Mouse (Mus musculus) frontal cortex, postnatal 10 days (tissue): ENCODE data around the gene Zbtb38.
A peak's percentile ranks its signal among the peaks of the same experiment; 100 is the strongest.

Experiments used
- DNase-seq, 2 experiments: peaks; one replicate each; pipeline ENCODE4 v3.0.0; 2022; ENCODE audit warnings: low spot score in 2 of 2, mixed read lengths in 1 of 2

Zbtb38 gene

GRCm38 (mm10) chr9:96731039-96731895 is 21.4 kb downstream of the Zbtb38 start:
- no peak for DNase-seq

GRCm38 (mm10) chr9:96730311-96730625 is 22.4 kb downstream of the Zbtb38 start:
- no peak for DNase-seq

GRCm38 (mm10) chr9:96729537-96730310 is 22.9 kb downstream of the Zbtb38 start:
- no peak for DNase-seq

- DNase-seq = no peak
Observed at GRCm38 (mm10) chr9:96728338-96729162, 24.1 kb downstream of the Zbtb38 start.

GRCm38 (mm10) chr9:96727688-96728087 is 24.9 kb downstream of the Zbtb38 start:
- DNase-seq = no peak

- DNase-seq = no peak
Observed at GRCm38 (mm10) chr9:96726336-96727131, 26.1 kb downstream of the Zbtb38 start.

DNA sequence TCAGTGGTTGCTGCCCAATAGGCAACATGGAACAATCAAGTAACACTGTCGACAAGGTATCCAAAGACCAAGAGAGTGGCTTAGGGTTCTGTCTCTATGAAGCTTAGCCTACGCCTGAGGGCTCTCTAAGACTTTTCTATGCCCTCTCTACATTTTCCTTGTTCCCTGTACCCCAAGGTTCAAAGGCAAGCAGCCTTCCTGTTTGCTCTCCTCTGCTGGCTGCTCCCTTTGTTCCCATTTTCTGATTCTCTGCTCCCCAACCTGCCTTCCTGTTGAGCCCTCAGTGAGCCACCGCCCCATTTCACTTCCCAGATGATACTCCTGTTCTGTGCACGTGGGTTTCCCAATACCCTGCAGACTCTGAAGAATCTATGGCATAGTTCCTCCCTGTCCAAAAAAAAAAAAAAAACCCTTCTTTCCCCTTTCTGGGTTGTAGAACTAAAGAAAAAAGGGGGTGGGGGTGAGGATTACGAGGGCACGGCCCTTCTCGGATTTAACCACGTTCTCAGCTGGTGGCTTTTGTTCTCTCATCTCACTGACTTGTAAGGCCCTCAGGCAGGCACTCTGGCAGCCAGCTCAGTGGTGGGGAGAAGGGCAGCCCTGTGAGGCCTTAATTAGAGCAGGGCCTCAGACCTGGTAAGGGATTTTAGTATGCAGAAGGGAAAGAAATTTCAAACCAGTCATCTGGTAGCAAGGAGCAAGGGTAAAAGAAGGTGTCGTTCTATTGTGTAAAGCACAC is 26.9 kb downstream of the Zbtb38 start:
- no peak for DNase-seq

DNA sequence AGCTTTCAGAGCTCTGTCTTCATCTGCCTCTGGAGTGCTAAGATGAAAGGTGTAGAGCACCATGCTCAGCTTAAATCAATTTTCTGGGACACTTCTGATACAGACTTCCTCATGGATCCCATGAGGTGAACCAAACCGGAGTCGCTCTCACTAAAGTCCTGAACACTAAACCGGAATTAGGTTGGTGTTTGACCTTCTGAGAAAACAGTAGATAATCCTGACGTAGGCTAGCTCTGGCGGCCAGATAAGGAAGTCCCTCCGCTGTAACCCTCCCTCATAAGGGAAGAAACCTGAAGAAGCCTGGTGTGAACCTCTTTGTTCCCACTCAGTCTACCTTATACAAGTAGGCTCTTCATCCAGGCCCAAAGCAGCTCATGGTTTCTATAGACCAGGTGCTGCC is 29.0 kb downstream of the Zbtb38 start:
- no peak for DNase-seq

- no peak for DNase-seq
Observed at GRCm38 (mm10) chr9:96721163-96721799, 31.4 kb downstream of the Zbtb38 start.

- DNase-seq = no peak
Observed at GRCm38 (mm10) chr9:96720510-96721162, 32.0 kb downstream of the Zbtb38 start.

GRCm38 (mm10) chr9:96719408-96720158 is 33.0 kb downstream of the Zbtb38 start:
- peak in 1 of 2 experiments; percentile 59 for DNase-seq

DNA sequence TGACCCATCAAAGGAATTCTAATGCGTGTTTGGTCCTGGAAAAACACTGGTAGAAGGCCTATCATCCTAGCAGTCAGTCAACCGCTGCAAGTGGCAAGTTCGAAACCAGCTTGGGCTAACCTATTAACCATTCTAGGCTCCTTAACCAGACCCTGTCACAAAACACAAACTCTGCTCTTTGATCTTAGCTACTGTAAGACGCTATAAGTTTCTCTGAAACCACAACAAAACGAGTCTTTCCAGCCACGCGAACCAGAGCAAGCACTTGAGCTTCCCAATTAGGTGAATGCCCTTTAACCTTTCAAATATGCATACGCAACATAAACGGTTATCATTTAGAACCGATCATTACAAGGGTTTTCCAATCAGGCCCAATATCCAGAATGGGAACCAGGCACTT is 33.7 kb downstream of the Zbtb38 start:
- no peak for DNase-seq

GRCm38 (mm10) chr9:96718402-96718798 is 34.2 kb downstream of the Zbtb38 start:
- no peak for DNase-seq

DNA sequence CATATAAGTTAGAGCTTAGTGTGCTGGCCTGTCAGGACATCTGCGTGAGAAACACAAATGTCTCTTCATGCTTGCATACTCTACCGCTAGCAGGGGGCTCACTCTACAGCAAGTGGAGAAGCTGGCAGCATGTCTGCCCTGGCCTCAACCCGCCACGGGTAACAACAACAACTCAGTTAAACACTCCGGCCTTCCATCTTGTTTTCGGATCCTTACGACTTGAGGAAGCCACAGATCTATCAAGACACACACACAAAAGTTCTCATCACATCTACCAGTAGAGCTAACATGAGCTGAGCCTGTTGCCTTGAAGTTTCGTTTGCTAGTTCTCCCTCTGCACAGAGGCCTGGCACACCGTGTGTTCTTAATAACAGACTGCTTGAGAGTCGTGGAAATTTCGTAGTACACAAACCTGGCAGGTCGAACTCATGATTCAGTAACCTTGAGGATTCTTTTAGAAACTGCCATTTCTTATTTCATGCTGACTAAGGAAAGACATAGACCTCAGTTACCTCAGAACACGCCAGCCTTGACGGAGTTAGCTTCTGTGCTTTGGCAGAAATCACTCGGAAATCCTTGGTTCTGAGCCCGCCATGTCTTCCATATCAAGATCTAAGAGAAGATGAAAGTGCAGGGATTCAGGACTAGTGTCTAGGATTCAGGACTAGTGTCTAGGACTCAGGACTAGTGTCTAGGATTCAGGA is 34.8 kb downstream of the Zbtb38 start:
- no peak for DNase-seq

DNA sequence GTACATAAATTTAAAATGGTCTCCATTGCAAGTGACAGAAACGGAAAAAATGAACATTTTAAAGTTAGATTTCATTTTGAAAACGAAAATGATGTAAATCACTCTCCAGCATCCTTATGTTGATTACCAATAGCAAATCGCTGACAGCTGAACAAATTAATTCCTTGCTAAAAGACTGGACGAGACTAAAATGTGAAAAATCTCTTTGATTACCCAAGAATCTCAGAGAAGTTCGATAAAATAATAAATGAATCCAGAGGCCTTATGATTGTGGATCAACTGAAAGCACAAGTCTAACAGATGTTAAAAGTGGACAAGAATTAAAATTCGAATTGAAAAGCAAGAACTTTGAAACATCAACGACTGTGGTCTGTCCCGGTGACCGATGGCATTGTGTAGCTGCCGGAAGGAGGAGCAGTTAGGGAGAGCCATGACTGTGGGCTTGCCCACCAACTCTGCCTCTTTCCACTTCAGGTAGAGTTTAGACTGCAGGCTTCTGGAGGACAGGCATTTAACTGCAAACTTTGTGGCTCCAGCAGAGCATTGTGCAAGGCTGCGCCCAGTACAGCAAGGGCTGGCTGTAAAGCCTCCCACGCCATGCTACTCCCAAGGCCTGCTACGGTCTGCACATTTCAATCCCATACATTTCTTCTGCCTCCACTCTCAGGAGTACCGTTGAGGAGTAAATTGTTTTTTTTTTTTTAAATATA is 35.7 kb downstream of the Zbtb38 start:
- no peak for DNase-seq

DNA sequence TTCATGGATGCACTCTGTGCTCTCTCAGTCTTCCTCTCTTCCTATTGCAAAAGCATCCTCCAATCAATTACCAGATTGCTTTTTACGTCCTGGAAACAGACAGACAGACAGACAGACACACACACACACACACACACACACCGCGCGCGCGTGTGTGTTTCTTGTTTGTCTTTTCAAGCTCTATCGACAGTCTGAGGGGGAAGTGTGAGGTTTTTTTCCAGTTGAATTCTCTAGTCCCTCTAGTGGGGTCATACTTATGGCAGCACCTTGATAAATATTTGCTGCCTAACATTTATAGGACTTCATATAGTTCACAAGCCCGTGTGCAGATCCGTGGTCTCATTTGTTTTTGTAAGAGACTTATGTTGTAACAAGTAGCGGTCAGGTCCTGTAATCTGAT is 36.5 kb downstream of the Zbtb38 start:
- DNase-seq = no peak

GRCm38 (mm10) chr9:96715171-96715570 is 37.5 kb downstream of the Zbtb38 start:
- no peak for DNase-seq
